Mouse (Mus musculus) lung, postnatal 0 days (tissue): Measurements from ENCODE around the gene Col5a3.

Source experiments
- CTCF ChIP-seq: IDR thresholded peaks from 2 replicates; pipeline ENCODE4 v1.5.1; 2016; ENCODE audit warnings: antibody characterized with exemption, mild to moderate bottlenecking
- EP300 ChIP-seq: IDR thresholded peaks from 2 replicates; pipeline ENCODE4 v1.6.1; 2016; ENCODE audit warnings: antibody characterized with exemption, mild to moderate bottlenecking, control low read depth

GRCm38 (mm10) chr9:20754335-20754734 is 60.5 kb downstream of the Col5a3 start:
- TF ChIP-seq CTCF (no peak), EP300 (no peak)
